Mouse (Mus musculus) ES-E14 (cell line): ENCODE results near the gene Chst11.

Experiments used
- CHD2 ChIP-seq: IDR thresholded peaks from 2 replicates; pipeline ENCODE4 v1.6.1; 2014; ENCODE audit warnings: mild to moderate bottlenecking, low read depth, low read length, inconsistent platforms
- HCFC1 ChIP-seq: IDR thresholded peaks from 2 replicates; pipeline ENCODE4 v1.6.1; 2012; ENCODE audit warnings: low read length, inconsistent platforms, borderline replicate concordance; ENCODE audit not compliant: insufficient read depth
- MAFK ChIP-seq: IDR thresholded peaks from 2 replicates; pipeline ENCODE4 v1.6.1; 2014; ENCODE audit warnings: mild to moderate bottlenecking, low read depth, low read length, inconsistent platforms; ENCODE audit not compliant: insufficient read depth
- ZC3H11A ChIP-seq: IDR thresholded peaks from 2 replicates; pipeline ENCODE4 v1.6.1; 2012; ENCODE audit warnings: low read depth, mild to moderate bottlenecking, inconsistent platforms, low read length, borderline replicate concordance
- ZNF384 ChIP-seq: IDR thresholded peaks from 2 replicates; pipeline ENCODE4 v1.6.1; 2012; ENCODE audit warnings: low read depth, low read length, inconsistent platforms

DNA sequence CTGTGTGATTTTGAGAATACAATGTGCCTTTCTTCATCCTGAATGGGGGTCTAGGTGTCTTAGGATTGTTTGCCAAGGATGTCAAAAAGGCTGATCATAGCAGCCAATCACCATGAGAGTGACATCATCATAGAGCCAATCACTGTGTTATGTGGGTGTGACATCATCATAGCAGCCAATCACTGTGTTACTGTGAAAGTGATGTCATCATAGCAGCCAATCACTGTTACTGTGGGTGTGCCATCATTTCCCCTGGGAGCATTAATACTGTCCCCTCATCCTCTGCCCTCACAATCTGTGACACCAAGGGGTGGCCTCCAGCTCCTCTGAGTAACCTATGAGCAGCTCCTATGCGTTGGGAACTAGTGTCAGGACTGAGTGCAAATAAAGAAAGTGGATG lies 146.6 kb downstream of the Chst11 start:
- no peak for TF ChIP-seq CHD2
- TF ChIP-seq ZNF384 = no peak
- TF ChIP-seq MAFK = no peak
- TF ChIP-seq HCFC1 = no peak
- TF ChIP-seq ZC3H11A = no peak
